Comparison of ENCODE assay signal across 17 mouse cellular contexts in the genomic region with DNA sequence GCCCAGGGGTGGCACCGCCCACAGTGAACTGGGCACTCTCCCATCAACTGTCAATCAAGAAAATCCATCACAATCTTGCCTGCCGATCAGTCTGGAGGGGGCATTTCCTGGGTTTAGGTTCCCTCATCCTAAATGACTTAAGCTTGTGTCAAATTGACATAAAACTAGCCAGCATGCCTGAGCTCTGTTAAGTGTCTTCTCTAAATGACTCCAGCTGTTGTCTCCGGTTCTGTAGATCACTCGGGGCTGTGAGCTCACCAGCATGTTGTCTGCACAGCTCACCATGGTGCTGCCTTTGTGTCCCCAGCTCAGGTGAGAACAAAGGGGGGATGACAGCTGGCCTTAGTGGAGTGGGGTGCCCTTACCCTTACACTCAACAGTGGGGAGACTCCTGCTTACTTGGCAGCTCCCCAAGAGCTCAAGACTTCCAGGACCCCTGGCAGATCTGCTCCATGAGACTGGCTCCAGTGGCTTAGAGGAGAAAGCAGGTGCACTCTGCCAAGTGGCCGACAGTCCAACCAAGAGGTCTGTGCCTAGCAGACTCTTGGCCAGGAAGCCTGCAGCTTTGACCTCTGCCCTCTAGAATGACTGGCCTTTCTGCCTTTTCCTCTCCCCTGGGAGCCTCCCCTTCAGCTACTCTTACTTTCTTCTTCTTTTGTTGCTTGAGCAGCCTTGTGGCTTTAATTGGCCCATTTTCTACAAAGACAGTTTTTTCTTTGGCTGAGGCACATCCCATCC. TPM values are rescaled to one million over a fixed set of nuclear protein-coding genes. Genes with fewer than 3 reads are reported as not detected.
DNase-seq lines count a peak whose midpoint lies in the region; ATAC-seq lines count a peak whose summit lies in the region.
"Had no signal": no experiment of that assay in that cellular context is flagged by ENCODE, and none has a peak within 500 bp of the region (broad histone marks: within the 10 kb centered on the region; RNA-seq: fewer than 3 reads in every experiment).

No protein-coding gene starts in this region.

- H3K36me3 ChIP-seq in hindbrain, embryonic 10.5 days = no peaks in the 10 kb centered on the region
- H3K36me3 ChIP-seq in hindbrain, embryonic 11.5 days (ENCODE audit: control insufficient read depth, insufficient read depth, low read length) = no peaks in the 10 kb centered on the region
- H3K36me3 ChIP-seq: hindbrain, embryonic 15.5 days; limb, embryonic 12.5 days; liver, embryonic 15.5 days; neural tube, embryonic 12.5 days had no signal

- WGBS in hindbrain, embryonic 10.5 days = 52% methylated on average over 5 of the region's 5 CpGs
- 64% methylated on average over 5 of the region's 5 CpGs for WGBS in hindbrain, embryonic 11.5 days

- DNase-seq in hindbrain, embryonic 10.5 days (ENCODE audit: low spot score) = no peak
- no peak for DNase-seq in hindbrain, embryonic 11.5 days (ENCODE audit: low spot score)
- DNase-seq in embryo, embryonic 10.5 days (ENCODE audit: low spot score) = peak; percentile 44
- peak; percentile 45 for DNase-seq in kidney, adult 11 months
- peak; percentile 56 for DNase-seq in kidney, postnatal 10 days
- no peak for DNase-seq in thymus, postnatal 25 days
- no peak for DNase-seq in gastrocnemius, postnatal 36 days
- DNase-seq: cerebellum, adult 18-20 months; gastrocnemius, adult 2 months; heart, postnatal 10 days had no signal

- H3K27ac ChIP-seq in hindbrain, embryonic 10.5 days = peak overlapping the region; percentile 19; the same call in 1 of the 2 replicates
- no peak overlapping the region for H3K27ac ChIP-seq in hindbrain, embryonic 11.5 days (ENCODE audit: low read depth, low read length)
- H3K27ac ChIP-seq: gastrocnemius, adult 2 months; hindbrain, embryonic 15.5 days; left cerebral cortex, adult 2 months; limb, embryonic 12.5 days; liver, embryonic 15.5 days; neural tube, embryonic 12.5 days had no signal

- H3K4me1 ChIP-seq in hindbrain, embryonic 10.5 days (replicated peaks) = peaks cover 72% of the 10 kb centered on the region
- peaks cover 8% of the 10 kb centered on the region; the same call in 1 of the 2 replicates for H3K4me1 ChIP-seq in hindbrain, embryonic 11.5 days (replicated peaks; ENCODE audit: control insufficient read depth, insufficient read depth, low read length)
- H3K4me1 ChIP-seq: limb, embryonic 12.5 days; liver, embryonic 15.5 days had no signal

- H3K9me3 ChIP-seq in hindbrain, embryonic 10.5 days = no peaks in the 10 kb centered on the region
- H3K9me3 ChIP-seq in hindbrain, embryonic 11.5 days (ENCODE audit: control insufficient read depth, low read length) = no peaks in the 10 kb centered on the region
- H3K9me3 ChIP-seq: hindbrain, embryonic 15.5 days; limb, embryonic 12.5 days; liver, embryonic 15.5 days; neural tube, embryonic 12.5 days had no signal

- ATAC-seq in hindbrain, embryonic 11.5 days (ENCODE audit: low FRiP score) = no peak
- ATAC-seq: forebrain, embryonic 16.5 days; midbrain, embryonic 16.5 days had no signal

- H3K9ac ChIP-seq in hindbrain, embryonic 11.5 days (ENCODE audit: low read depth, low read length) = no peak overlapping the region
- H3K9ac ChIP-seq: hindbrain, embryonic 15.5 days; limb, embryonic 12.5 days; liver, embryonic 15.5 days; neural tube, embryonic 12.5 days had no signal

- H3K27me3 ChIP-seq in hindbrain, embryonic 10.5 days (ENCODE audit: insufficient read depth, poor library complexity, severe bottlenecking) = no peaks in the 10 kb centered on the region
- H3K27me3 ChIP-seq in hindbrain, embryonic 11.5 days (ENCODE audit: control insufficient read depth, insufficient read depth, low read length) = no peaks in the 10 kb centered on the region
- H3K27me3 ChIP-seq: hindbrain, embryonic 15.5 days; liver, embryonic 15.5 days; neural tube, embryonic 12.5 days had no signal

- H3K4me3 ChIP-seq in hindbrain, embryonic 10.5 days = no peak overlapping the region
- H3K4me3 ChIP-seq in hindbrain, embryonic 11.5 days (ENCODE audit: low read depth, low read length) = no peak overlapping the region
- H3K4me3 ChIP-seq: gastrocnemius, adult 2 months; hindbrain, embryonic 15.5 days; left cerebral cortex, adult 2 months; limb, embryonic 12.5 days; liver, embryonic 15.5 days; neural tube, embryonic 12.5 days had no signal

- H3K4me2 ChIP-seq in hindbrain, embryonic 11.5 days (replicated peaks; ENCODE audit: low read depth, low read length) = no peak overlapping the region
- H3K4me2 ChIP-seq: hindbrain, embryonic 15.5 days; limb, embryonic 12.5 days; liver, embryonic 15.5 days; neural tube, embryonic 12.5 days had no signal

- intact Hi-C loops in gastrocnemius, postnatal 36 days (cut with DNase I) = no loop called here

RNA-seq across cellular contexts. Expression of a gene that starts 35.1 kb away (rescaled TPM):
- 2.1 and 2.3 TPM in 2 replicates for polyA plus RNA-seq in hindbrain, embryonic 10.5 days (2016; fragmentation: Nextera tagmentation; extraction: Ambion mirVana)
- 1.5 and 2.2 TPM in 2 replicates for polyA plus RNA-seq in hindbrain, embryonic 11.5 days (2014; fragmentation: Nextera tagmentation; extraction: Ambion mirVana)
- total RNA-seq in gastrocnemius, postnatal 36 days (2021) = 1 to 10 TPM in 1 of 2 experiments, under 1 TPM in 1; 0.57 to 1.1 TPM

Comparison
In these comparisons a context has a peak if more than half of its experiments do, and no peak if none do; other contexts are left out.
1. DNase-seq: peak in embryo, embryonic 10.5 days (single experiment), kidney, adult 11 months (single experiment) and kidney, postnatal 10 days (single experiment); none in hindbrain, embryonic 10.5 days (single experiment), hindbrain, embryonic 11.5 days (single experiment), thymus, postnatal 25 days (single experiment) and gastrocnemius, postnatal 36 days (0 of 2).